10 mouse cellular contexts compared by ENCODE assay signal in genomic region chr5:122498046-122498445, GRCm38 (mm10). TPM values are rescaled to one million over a fixed set of nuclear protein-coding genes. Genes with fewer than 3 reads are reported as not detected.
DNase-seq lines count a peak whose midpoint lies in the region; ATAC-seq and TF ChIP-seq lines count a peak whose summit lies in the region.
"Had no signal": no experiment of that assay in that cellular context is flagged by ENCODE, and none has a peak within 500 bp of the region (broad histone marks: within the 10 kb centered on the region; RNA-seq: fewer than 3 reads in every experiment).

No protein-coding gene starts in this region.

- TF ChIP-seq EP300 in heart, postnatal 0 days (IDR thresholded peaks at IDR 0.05; ENCODE audit: low read depth), result no peak

- H3K9ac ChIP-seq in forebrain, embryonic 12.5 days, result no peak overlapping the region; the same call in 1 of the 2 replicates
- H3K9ac ChIP-seq in forebrain, embryonic 15.5 days (replicated peaks), result no peak overlapping the region
- peak overlapping the region; percentile 84 for H3K9ac ChIP-seq in heart, postnatal 0 days (replicated peaks; ENCODE audit: low read depth, low read length)
- H3K9ac ChIP-seq in midbrain, postnatal 0 days (replicated peaks; ENCODE audit: low read length, poor library complexity, severe bottlenecking), result no peak overlapping the region

- no peak for ATAC-seq in forebrain, embryonic 12.5 days (ENCODE audit: low FRiP score)
- no peak for ATAC-seq in forebrain, embryonic 15.5 days (replicated peaks)
- no peak for ATAC-seq in heart, postnatal 0 days (ENCODE audit: insufficient read depth, low read depth)
- ATAC-seq in midbrain, postnatal 0 days (ENCODE audit: low FRiP score), result no peak

- WGBS in forebrain, embryonic 12.5 days, result 57% methylated on average over 2 of the region's 2 CpGs
- 61% methylated on average over 2 of the region's 2 CpGs for WGBS in forebrain, embryonic 15.5 days
- WGBS in heart, postnatal 0 days, result 33% methylated on average over 2 of the region's 2 CpGs
- WGBS in midbrain, postnatal 0 days, result 50% methylated on average over 2 of the region's 2 CpGs

- H3K4me2 ChIP-seq in forebrain, embryonic 12.5 days, result peak overlapping the region; percentile 13; the same call in 1 of the 2 replicates
- H3K4me2 ChIP-seq in forebrain, embryonic 15.5 days (replicated peaks), result no peak overlapping the region
- H3K4me2 ChIP-seq in heart, postnatal 0 days (ENCODE audit: low read depth, low read length), result peak overlapping the region; percentile 66
- peak overlapping the region; percentile 22; the same call in 1 of the 2 replicates for H3K4me2 ChIP-seq in midbrain, postnatal 0 days (ENCODE audit: low read depth, low read length, poor library complexity, severe bottlenecking)

- no peak overlapping the region for H3K4me3 ChIP-seq in forebrain, embryonic 12.5 days (replicated peaks)
- no peak overlapping the region for H3K4me3 ChIP-seq in forebrain, embryonic 15.5 days
- peak overlapping the region; percentile 91 for H3K4me3 ChIP-seq in left cerebral cortex, adult 2 months
- H3K4me3 ChIP-seq in heart, postnatal 0 days (ENCODE audit: low read depth, low read length), result peak overlapping the region; percentile 97
- no peak overlapping the region for H3K4me3 ChIP-seq in midbrain, postnatal 0 days (ENCODE audit: low read depth, low read length)

- H3K27ac ChIP-seq in forebrain, embryonic 12.5 days, result no peak overlapping the region
- no peak overlapping the region for H3K27ac ChIP-seq in forebrain, embryonic 15.5 days (replicated peaks)
- H3K27ac ChIP-seq in left cerebral cortex, adult 2 months, result peak overlapping the region; percentile 7; the same call in 1 of the 2 replicates
- peak overlapping the region; percentile 80 for H3K27ac ChIP-seq in heart, postnatal 0 days (ENCODE audit: low read depth)
- no peak overlapping the region for H3K27ac ChIP-seq in midbrain, postnatal 0 days (ENCODE audit: low read depth, low read length)
- H3K27ac ChIP-seq: macrophage had no signal

- H3K27me3 ChIP-seq in forebrain, embryonic 12.5 days, result no peaks in the 10 kb centered on the region
- no peaks in the 10 kb centered on the region for H3K27me3 ChIP-seq in forebrain, embryonic 15.5 days
- H3K27me3 ChIP-seq in heart, postnatal 0 days (ENCODE audit: control insufficient read depth, insufficient read depth, low read length), result no peaks in the 10 kb centered on the region
- no peaks in the 10 kb centered on the region for H3K27me3 ChIP-seq in midbrain, postnatal 0 days (ENCODE audit: insufficient read depth, low read length)

- H3K4me1 ChIP-seq in forebrain, embryonic 12.5 days, result peaks cover 34% of the 10 kb centered on the region
- peaks cover 41% of the 10 kb centered on the region for H3K4me1 ChIP-seq in forebrain, embryonic 15.5 days
- H3K4me1 ChIP-seq in heart, postnatal 0 days (ENCODE audit: control insufficient read depth, insufficient read depth), result peaks cover 4% of the 10 kb centered on the region; the same call in 1 of the 2 replicates
- peaks cover 19% of the 10 kb centered on the region for H3K4me1 ChIP-seq in midbrain, postnatal 0 days (ENCODE audit: insufficient read depth, low read length)

- no peaks in the 10 kb centered on the region for H3K9me3 ChIP-seq in forebrain, embryonic 12.5 days
- no peaks in the 10 kb centered on the region for H3K9me3 ChIP-seq in forebrain, embryonic 15.5 days
- no peaks in the 10 kb centered on the region for H3K9me3 ChIP-seq in heart, postnatal 0 days (replicated peaks; ENCODE audit: control insufficient read depth, low read length)
- no peaks in the 10 kb centered on the region for H3K9me3 ChIP-seq in midbrain, postnatal 0 days (ENCODE audit: low read length)

- H3K36me3 ChIP-seq in forebrain, embryonic 12.5 days (replicated peaks), result peaks cover 24% of the 10 kb centered on the region
- H3K36me3 ChIP-seq in forebrain, embryonic 15.5 days, result peaks cover 19% of the 10 kb centered on the region
- peaks cover 51% of the 10 kb centered on the region for H3K36me3 ChIP-seq in heart, postnatal 0 days (replicated peaks; ENCODE audit: control insufficient read depth, insufficient read depth, low read length)
- H3K36me3 ChIP-seq in midbrain, postnatal 0 days (ENCODE audit: insufficient read depth, low read length), result 0 out of 2 replicates have a peak, but pooled peaks cover 15% of the 10 kb centered on the region

- no peak for TF ChIP-seq CTCF in left cerebral cortex, adult 2 months (IDR thresholded peaks at IDR 0.05)
- no peak for TF ChIP-seq CTCF in heart, postnatal 0 days (IDR thresholded peaks at IDR 0.05; ENCODE audit: low read depth)
- TF ChIP-seq CTCF in midbrain, postnatal 0 days (IDR thresholded peaks at IDR 0.05), result no peak

- no peak for DNase-seq in left cerebral cortex, adult 2 months (ENCODE audit: extremely low spot score in 1 of 2, low spot score in 2 of 2)
- no peak for DNase-seq in left cerebral cortex, adult 11 months (ENCODE audit: low spot score)
- no peak for DNase-seq in heart, postnatal 0 days (ENCODE audit: low spot score)
- DNase-seq in midbrain, postnatal 0 days (ENCODE audit: low spot score), result no peak
- no peak for DNase-seq in urinary bladder, postnatal 14 days (ENCODE audit: low spot score)
- no peak for DNase-seq in urinary bladder, adult 18-20 months (ENCODE audit: low spot score in 2 of 2)
- DNase-seq: cerebellum, adult 11 months had no signal

- intact Hi-C loops in left cerebral cortex, adult 2 months (cut with DNase I), result no loop called here

RNA-seq across cellular contexts. Expression of gene Atp2a2, which starts 4.0 kb away (rescaled TPM):
- 57.9 and 61.2 TPM in 2 replicates for polyA plus RNA-seq in forebrain, embryonic 12.5 days (2016; fragmentation: Nextera tagmentation; extraction: Ambion mirVana)
- polyA plus RNA-seq in forebrain, embryonic 15.5 days (2015; fragmentation: Nextera tagmentation; extraction: Ambion mirVana), result 38.5 and 39.1 TPM in 2 replicates
- total RNA-seq in left cerebral cortex, adult 2 months (2021), result 100 to 1,000 TPM; 670 to 735 TPM
- 2,277 and 2,295 TPM in 2 replicates for total RNA-seq in heart, postnatal 0 days (2014; rRNA removed; ENCODE audit: low replicate concordance)
- 706 and 785 TPM in 2 replicates for polyA plus RNA-seq in heart, postnatal 0 days (2015; fragmentation: Nextera tagmentation; extraction: Ambion mirVana)
- 202 and 210 TPM in 2 replicates for total RNA-seq in midbrain, postnatal 0 days (2014; rRNA removed)
- polyA plus RNA-seq in midbrain, postnatal 0 days (2015; fragmentation: Nextera tagmentation; extraction: Ambion mirVana), result 40.4 and 45.2 TPM in 2 replicates

Comparison
In these comparisons a context has a peak if more than half of its experiments do, and no peak if none do; other contexts are left out.
1. H3K27ac ChIP-seq: peak in left cerebral cortex, adult 2 months (single experiment) and heart, postnatal 0 days (single experiment); none in forebrain, embryonic 12.5 days (single experiment), forebrain, embryonic 15.5 days (single experiment) and midbrain, postnatal 0 days (single experiment).
2. H3K4me3 ChIP-seq: peak in left cerebral cortex, adult 2 months (single experiment) and heart, postnatal 0 days (single experiment); none in forebrain, embryonic 12.5 days (single experiment), forebrain, embryonic 15.5 days (single experiment) and midbrain, postnatal 0 days (single experiment).
3. RNA of gene Atp2a2, which starts 4.0 kb away (polyA plus RNA-seq): 706 to 785 TPM in heart, postnatal 0 days; 57.9 to 61.2 TPM in forebrain, embryonic 12.5 days, 40.4 to 45.2 TPM in midbrain, postnatal 0 days and 38.5 to 39.1 TPM in forebrain, embryonic 15.5 days; every median in the first group is over 10 times any median in the second.